Mouse (Mus musculus): ENCODE measurements at regions not wholly inside any gene's neighbourhood (a gene's known extent, or its start where the extent isn't known, plus 50 kb on each side); places are given as distances from the start of the nearest gene placed in this dataset.
"Not testable (repeated sequence)": the region's sequence is repeated elsewhere in the genome, so short reads cannot be mapped to it uniquely, and the experiment has no call there.

DNA sequence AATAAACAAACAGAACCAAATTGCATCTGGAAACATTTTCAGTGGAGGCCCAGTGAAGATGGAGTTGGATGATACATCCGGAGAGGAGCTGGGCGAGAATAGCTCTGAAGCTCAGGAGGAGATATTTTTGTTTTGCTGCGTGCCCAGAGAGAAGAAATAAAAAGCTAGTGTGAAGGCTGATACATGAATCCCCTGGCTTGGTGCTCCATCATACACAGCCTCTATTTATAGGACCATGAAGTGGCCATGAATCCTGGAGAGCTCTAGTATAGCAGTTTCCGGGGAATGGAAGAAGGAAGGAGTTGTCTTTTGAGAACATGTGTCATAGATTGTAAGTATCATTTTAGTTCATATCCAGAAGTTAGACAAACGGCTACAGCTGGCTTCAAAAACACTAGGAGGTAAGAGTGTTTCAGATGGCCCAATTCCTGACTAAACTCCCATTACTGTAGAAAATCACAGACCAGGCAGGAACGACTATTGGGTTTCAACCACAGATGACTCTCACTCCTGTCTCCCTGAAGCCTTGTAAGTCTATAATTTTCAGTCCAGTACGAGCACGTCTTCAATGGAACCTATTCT, 120.5 kb upstream of the Gm5148 start:
- DNase-seq (ENCODE audit: low spot score in 2 of 2), result no peak

DNA sequence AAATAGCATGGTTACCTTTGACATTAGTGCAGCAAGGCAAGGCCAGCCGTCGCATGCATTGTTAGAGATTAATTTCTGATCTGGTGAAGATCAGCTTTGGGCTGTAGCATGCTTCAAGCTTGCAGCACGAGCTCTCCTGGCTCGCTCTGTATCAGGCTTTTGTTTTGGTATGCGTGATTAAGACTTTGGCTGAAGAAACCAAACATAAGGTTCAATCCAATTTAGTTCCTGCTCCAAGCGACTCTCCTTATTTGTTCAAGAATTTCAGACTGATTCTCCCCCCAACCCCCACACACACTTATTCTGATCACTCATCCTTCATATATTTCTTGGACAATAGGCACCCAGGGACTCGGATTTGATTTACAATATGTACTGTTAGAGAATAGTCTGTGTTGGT, 118.0 kb upstream of the Gm5148 start:
- no peak for DNase-seq (ENCODE audit: low spot score in 2 of 2)

- DNase-seq (ENCODE audit: low spot score in 2 of 2), result peak in 1 of 2 experiments; percentile 16
These were observed 114.6 kb upstream of the Gm5148 start for GRCm38 (mm10) chr3:37838896-37839295.

- peak in 1 of 2 experiments; percentile 3 for DNase-seq (ENCODE audit: low spot score in 2 of 2)
These were observed 112.5 kb upstream of the Gm5148 start for GRCm38 (mm10) chr3:37836749-37837148.

GRCm38 (mm10) chr3:37835687-37836086, 111.4 kb upstream of the Gm5148 start:
- DNase-seq (ENCODE audit: low spot score in 2 of 2), result no peak

DNA sequence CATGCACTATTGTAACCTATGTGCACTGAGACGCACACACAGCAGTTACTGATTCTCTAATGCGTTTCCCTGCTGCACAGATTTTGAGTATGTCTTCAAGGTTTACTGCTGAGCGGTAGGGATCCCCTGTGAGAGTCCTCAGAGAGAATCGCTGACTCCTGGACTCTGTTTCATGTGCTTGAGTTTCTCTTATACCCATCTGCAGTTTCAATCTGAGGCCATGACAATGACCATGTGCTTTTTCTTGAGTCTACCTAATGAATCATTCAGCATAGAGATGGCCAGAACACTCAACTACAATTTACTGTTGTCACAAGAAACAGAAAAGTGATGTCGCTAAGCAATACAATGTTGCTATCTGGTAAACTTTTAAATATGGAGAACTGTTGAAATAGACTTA, 110.8 kb upstream of the Gm5148 start:
- peak in 1 of 2 experiments; percentile 7 for DNase-seq (ENCODE audit: low spot score in 2 of 2)

GRCm38 (mm10) chr3:37834626-37835025, 110.3 kb upstream of the Gm5148 start:
- DNase-seq (ENCODE audit: low spot score in 2 of 2), result peak in 1 of 2 experiments; percentile 7

- DNase-seq (ENCODE audit: low spot score in 2 of 2), result peak in 1 of 2 experiments; percentile 4
These were observed 109.1 kb upstream of the Gm5148 start for GRCm38 (mm10) chr3:37833387-37833786.

GRCm38 (mm10) chr3:37827546-37827945, 103.3 kb upstream of the Gm5148 start:
- no peak for DNase-seq (ENCODE audit: low spot score in 2 of 2)

DNA sequence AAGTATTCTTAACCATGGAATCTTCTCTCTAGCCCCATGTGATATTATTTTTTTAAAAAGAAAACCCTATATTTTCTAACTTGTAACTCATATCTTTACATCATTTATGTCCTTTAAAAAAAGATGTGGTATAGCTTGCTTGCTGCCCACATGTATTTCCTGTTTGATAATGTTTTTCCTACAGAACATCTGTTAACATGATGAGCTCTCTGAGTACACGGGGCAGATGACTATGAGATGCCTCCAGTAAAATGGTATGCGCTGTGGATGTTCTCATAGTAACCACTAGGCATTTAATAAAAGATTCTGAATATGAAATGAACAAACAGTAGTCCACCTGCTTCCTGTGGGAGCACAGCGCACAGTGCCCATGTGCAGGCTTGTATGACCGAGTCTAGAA, 101.3 kb upstream of the Gm5148 start:
- DNase-seq (ENCODE audit: low spot score in 2 of 2), result no peak

DNA sequence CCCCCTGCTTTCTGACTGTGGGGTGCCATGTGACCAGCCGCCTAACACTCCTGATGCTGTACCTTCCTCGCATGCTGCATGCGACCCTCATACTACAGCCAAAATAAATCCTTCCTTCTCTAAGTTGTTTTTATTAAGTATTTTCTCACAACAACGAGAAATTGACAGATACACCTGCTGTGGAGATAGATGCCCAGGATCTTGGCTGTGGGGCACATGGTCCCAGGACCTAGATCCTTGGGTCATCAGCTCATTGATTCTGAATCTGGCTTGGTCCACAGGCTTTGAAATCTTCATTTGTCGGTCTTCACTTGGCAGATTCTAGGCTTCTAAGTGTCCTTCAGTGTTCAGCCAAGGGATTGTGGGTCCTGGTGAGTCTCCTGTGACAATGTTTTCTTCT, 100.4 kb upstream of the Gm5148 start:
- DNase-seq (ENCODE audit: low spot score in 2 of 2), result no peak

- DNase-seq (ENCODE audit: low spot score in 2 of 2), result no peak
These were observed 95.2 kb upstream of the Gm5148 start for GRCm38 (mm10) chr3:37819503-37819902.

GRCm38 (mm10) chr3:37817434-37817805, 93.1 kb upstream of the Gm5148 start:
- DNase-seq (ENCODE audit: low spot score in 2 of 2), result no peak

GRCm38 (mm10) chr3:37816781-37817433, 92.6 kb upstream of the Gm5148 start:
- peak; percentile 32 to 67 for DNase-seq (ENCODE audit: low spot score in 2 of 2)

DNA sequence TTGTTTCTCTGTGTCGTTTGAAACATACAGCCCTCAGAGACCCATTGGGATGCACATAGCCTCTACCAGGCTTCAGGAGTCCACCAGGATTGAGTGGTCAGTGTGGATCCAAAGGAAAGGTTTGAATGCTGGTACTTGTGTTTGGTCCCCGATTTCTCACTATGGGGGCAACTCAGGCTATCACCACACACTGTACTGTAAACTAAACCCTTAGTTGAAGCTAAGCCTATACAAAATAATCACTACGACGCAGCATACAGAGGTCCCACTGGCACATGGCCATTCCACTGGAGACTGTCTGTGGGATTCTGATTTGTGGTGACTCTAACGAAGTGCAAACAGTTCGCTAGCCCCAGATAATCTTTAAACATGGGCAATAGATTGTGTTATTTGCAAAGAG, 91.5 kb upstream of the Gm5148 start:
- no peak for DNase-seq (ENCODE audit: low spot score in 2 of 2)

DNA sequence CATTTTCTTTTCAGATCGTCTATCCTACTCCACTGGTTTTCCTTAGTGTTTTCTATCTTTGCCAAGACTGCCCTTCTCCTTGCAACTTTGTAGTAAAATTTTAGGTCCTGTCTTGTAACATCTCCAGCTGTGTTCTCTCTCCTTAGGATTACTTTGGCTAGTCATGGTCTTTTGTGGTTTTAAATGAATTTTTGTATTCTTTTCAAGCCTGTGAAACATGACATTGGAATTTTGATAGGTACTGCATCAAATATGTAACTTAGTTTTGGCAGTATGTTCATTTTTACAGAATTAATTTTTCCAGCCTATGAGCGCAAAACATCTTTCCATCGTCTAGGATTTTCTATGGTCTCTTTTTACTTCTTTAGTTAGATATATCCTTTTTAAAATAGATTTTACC, 88.6 kb upstream of the Gm5148 start:
- DNase-seq (ENCODE audit: low spot score in 2 of 2), result no peak

- no peak for DNase-seq (ENCODE audit: low spot score in 2 of 2)
These were observed 87.1 kb upstream of the Gm5148 start for GRCm38 (mm10) chr3:37811429-37811828.

DNA sequence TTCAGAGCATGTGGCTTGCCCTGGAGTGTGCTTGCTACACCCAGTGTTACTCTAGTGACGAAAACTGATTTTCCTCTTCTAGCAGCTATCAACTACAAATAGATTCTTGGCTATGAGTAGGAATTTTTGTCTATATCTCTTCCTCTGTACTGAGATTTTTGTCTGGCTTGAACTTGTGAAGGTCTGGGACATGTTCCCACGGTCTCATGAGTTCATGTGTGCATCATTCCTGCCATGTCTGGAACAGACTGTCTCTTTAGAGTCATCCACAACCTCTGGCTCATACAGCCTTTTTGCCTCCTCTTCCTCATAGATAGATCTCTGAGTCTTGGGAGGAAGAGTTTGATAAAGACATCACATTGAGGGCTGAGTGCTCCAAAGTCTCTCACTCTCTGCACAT, 86.5 kb upstream of the Gm5148 start:
- DNase-seq (ENCODE audit: low spot score in 2 of 2), result no peak

DNA sequence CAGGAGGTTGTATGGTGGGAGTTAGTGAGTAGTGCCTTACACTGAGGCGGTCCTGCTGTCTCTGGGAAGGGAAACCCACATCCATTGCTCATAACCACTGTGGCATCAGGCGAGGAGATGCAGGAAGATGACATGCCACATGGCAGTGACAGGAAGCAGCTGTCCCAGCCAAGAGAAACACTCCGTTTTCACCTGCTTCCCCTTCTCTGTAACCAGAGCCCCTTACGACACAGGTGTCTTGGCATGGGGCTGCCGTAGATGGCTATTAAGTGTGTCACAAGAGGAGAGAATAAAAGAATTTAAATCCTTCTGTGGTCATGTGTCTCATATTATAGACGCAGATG, 81.5 kb upstream of the Gm5148 start:
- DNase-seq (ENCODE audit: low spot score in 2 of 2), result no peak

DNA sequence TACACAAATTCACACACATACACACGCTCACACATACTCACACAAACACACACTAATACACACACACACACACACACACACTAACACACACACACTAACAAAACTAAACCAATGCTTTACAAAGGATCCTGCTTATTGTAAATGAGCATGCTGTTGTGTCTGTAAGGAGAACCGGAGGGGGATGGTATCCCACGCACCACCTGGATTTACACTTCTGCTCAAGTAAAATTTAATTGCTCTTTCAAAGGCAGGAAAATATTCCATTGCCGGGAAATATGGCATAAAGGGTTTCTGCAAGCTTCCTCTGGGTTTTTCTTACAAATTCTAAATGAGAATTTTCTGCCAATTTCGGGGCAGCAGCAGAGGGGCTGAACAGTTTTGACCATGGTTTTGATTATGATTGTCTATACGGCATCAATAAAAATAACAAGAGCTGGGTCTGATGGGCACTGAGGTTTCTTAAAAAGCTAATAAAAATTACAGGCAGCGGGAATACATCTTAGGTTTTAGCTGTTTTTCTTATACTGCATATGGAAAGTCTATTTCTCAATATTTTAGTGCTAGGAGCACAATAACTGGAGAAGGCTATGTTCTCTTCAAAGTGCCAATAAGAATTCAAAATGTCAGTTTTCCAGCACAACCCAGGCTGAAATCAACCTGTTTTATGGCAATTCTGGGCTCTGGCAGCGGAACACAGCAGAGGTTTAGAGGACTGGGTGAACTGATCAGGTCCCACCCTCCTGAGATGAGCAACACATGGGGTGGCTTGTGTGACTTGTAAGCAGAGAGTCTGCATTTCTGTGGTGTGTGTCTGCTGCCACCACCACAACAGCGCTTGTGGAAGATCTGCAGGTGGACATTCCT, 80.9 kb upstream of the Gm5148 start:
- DNase-seq (ENCODE audit: low spot score in 2 of 2), result no peak

DNA sequence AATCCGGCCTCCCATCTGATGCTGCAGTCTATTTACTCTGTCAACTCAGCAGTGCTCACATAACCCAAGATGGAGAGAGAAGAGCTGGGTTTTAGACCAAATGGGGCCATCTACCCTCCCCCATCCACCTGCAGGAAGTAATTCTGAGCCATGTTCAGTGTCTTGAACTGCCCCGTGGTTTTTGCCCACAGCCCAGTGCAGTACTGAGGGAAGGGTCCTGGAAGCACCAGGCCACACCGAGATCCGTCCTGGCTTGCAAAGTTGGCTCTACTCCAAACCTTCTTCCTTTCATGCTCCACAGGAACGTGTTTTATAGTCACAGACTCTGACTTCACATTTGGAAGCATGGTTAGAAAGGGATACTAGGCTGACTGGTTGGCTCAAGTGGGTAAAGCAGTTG, 80.0 kb upstream of the Gm5148 start:
- DNase-seq (ENCODE audit: low spot score in 2 of 2), result no peak

DNA sequence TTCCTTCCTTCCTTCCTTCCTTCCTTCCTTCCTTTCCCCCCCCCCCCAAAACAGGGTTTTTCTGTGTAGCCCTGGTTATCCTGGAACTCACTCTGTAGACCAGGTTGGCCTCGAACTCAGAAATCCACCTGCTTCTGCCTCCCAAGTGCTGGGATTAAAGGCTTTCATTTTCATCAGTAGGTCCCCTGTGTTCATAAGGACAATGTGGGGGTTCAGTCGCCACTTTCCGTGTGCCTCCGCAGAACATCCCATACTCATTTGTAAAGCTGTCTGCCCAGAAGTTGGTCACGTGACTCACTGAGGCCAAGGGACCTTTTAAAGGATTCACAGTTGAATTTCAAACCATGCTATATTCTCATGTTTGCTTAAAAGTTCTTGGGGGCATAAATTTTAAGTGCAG, 79.5 kb upstream of the Gm5148 start:
- not testable (repeated sequence) for DNase-seq (ENCODE audit: low spot score in 2 of 2)

GRCm38 (mm10) chr3:37801551-37801950, 77.3 kb upstream of the Gm5148 start:
- DNase-seq (ENCODE audit: low spot score in 2 of 2), result no peak
